Mouse (Mus musculus) liver, postnatal 0 days (tissue): Measurements from ENCODE around the gene Ppp1r14b. TPM values are rescaled to one million over a fixed set of nuclear protein-coding genes. Genes with fewer than 3 reads are reported as not detected.

Experiments used
- ATAC-seq: fragments of 200-750 bp; cut with Nextera tagmentation; 2 replicates; pipeline ENCODE4 v1.8.0; 2017; ENCODE audit warnings: mild to moderate bottlenecking, moderate library complexity
- DNase-seq: peaks from one replicate; pipeline ENCODE4 v3.0.0-alpha.2; 2016
- H3K27ac ChIP-seq: fragments of 300-500 bp; sonication (generic); 2 replicates; pipeline ENCODE4 v1.5.1; 2014; ENCODE audit warnings: antibody characterized with exemption, moderate library complexity, mild to moderate bottlenecking, low read depth
- H3K27me3 ChIP-seq: fragments of 300-500 bp; sonication (generic); 2 replicates; pipeline ENCODE4 v1.6.1; 2014; ENCODE audit warnings: low read length, control low read depth, mixed read lengths; ENCODE audit not compliant: insufficient read depth
- H3K36me3 ChIP-seq: fragments of 300-500 bp; sonication (generic); replicated peaks from 2 replicates; pipeline ENCODE4 v1.6.1; 2014; ENCODE audit warnings: mild to moderate bottlenecking, control low read depth, low read length, moderate library complexity, mixed read lengths; ENCODE audit not compliant: insufficient read depth
- H3K4me1 ChIP-seq: fragments of 300-500 bp; sonication (generic); 2 replicates; pipeline ENCODE4 v1.6.1; 2014; ENCODE audit warnings: antibody characterized with exemption, mild to moderate bottlenecking, control low read depth; ENCODE audit not compliant: insufficient read depth
- H3K4me2 ChIP-seq: fragments of 300-500 bp; sonication (generic); 2 replicates; pipeline ENCODE4 v1.6.1; 2014; ENCODE audit warnings: low read depth, mild to moderate bottlenecking, low read length, moderate library complexity, mixed read lengths
- H3K4me3 ChIP-seq: fragments of 300-500 bp; sonication (generic); 2 replicates; pipeline ENCODE4 v1.5.1; 2014; ENCODE audit warnings: low read depth, low read length
- H3K9ac ChIP-seq: fragments of 300-500 bp; sonication (generic); replicated peaks from 2 replicates; pipeline ENCODE4 v1.6.1; 2014; ENCODE audit warnings: mild to moderate bottlenecking, moderate library complexity
- H3K9me3 ChIP-seq: fragments of 300-500 bp; sonication (generic); 2 replicates; pipeline ENCODE4 v1.6.1; 2016; ENCODE audit warnings: mild to moderate bottlenecking, control low read depth, low read length, mixed read lengths
- CTCF ChIP-seq: sonication (generic); IDR thresholded peaks from 2 replicates; pipeline ENCODE4 v1.5.1; 2016; ENCODE audit warnings: antibody characterized with exemption, low read depth
- EP300 ChIP-seq: IDR thresholded peaks from 2 replicates; pipeline ENCODE4 v1.6.1; 2016; ENCODE audit warnings: antibody characterized with exemption, low read depth, mild to moderate bottlenecking
- WGBS: fragments of 180-500 bp; shearing (Covaris S2); extraction: QIAGEN DNeasy Blood & Tissue Kit; methylation state at CpG from one replicate; pipeline ENCODE4 v1.1.7; 2014; ENCODE audit not compliant: insufficient replicate concordance; 5-methylcytosine and 5-hydroxymethylcytosine counted together
- polyA plus RNA-seq: library from polyadenylated mRNA; unstranded; fragments of >200 nt; fragmentation: Nextera tagmentation; extraction: Ambion mirVana; gene quantifications from 2 replicates; pipeline ENCODE4 v1.2.1, GENCODE M21; 2015

Ppp1r14b gene
- polyA plus RNA-seq, 1 experiment from 2014 or later: 48.3 TPM

GRCm38 (mm10) chr19:6992011-6992858, 17.5 kb downstream of the Ppp1r14b start, which contains the start of gene Dnajc4:
Gene Dnajc4, minus strand, starts transcription at chr19:6992572.
- Histone ChIP-seq H3K9me3 (no peaks in the 10 kb centered on the region), H3K4me3 (peak within 1 kb of the TSS; percentile 67), H3K9ac (peak within 1 kb of the TSS; percentile 75), H3K4me2 (peak within 1 kb of the TSS; percentile 100), H3K27me3 (no peaks in the 10 kb centered on the region), H3K4me1 (peaks cover 40% of the 10 kb centered on the region), H3K27ac (peak within 1 kb of the TSS; percentile 81), H3K36me3 (0 out of 2 replicates have a peak, but pooled peaks cover 2% of the 10 kb centered on the region)
- ATAC-seq (peak; percentile 93), DNase-seq (peak; percentile 97)
- no peak for TF ChIP-seq EP300
- TF ChIP-seq CTCF: 0 out of 2 replicates have a peak, but pooled peaks have one; percentile 11
- WGBS: under 1% methylated on average over 36 of the region's 37 CpGs

- WGBS: 68% methylated on average over 13 of the region's 14 CpGs
- no peak for DNase-seq
- peak overlapping the region; percentile 52 for H3K9ac ChIP-seq
Observed at GRCm38 (mm10) chr19:6993011-6993770, 18.4 kb downstream of the Ppp1r14b start.

GRCm38 (mm10) chr19:6994002-6994401, 19.2 kb downstream of the Ppp1r14b start:
- Histone ChIP-seq H3K9ac (no peak overlapping the region), H3K9me3 (no peaks in the 10 kb centered on the region), H3K27ac (no peak overlapping the region), H3K36me3 (peaks cover 12% of the 10 kb centered on the region), H3K27me3 (no peaks in the 10 kb centered on the region), H3K4me1 (peaks cover 34% of the 10 kb centered on the region), H3K4me3 (no peak overlapping the region), H3K4me2 (no peak overlapping the region)
- 82% methylated on average over 8 of the region's 8 CpGs for WGBS
- no peak for DNase-seq
- ATAC-seq: no peak
- no peak for TF ChIP-seq EP300

More at GRCm38 (mm10) chr19:6993011-6993770, 18.4 kb downstream of the Ppp1r14b start:
- peak overlapping the region; percentile 100 for H3K4me2 ChIP-seq
- peaks cover 4% of the 10 kb centered on the region for H3K36me3 ChIP-seq
- TF ChIP-seq EP300: no peak
- peak; percentile 13; the same call in 1 of the 2 replicates for TF ChIP-seq CTCF
- H3K27ac ChIP-seq: peak overlapping the region; percentile 81
- peak; percentile 1; the same call in 1 of the 2 replicates for ATAC-seq
- peak overlapping the region; percentile 67 for H3K4me3 ChIP-seq
- no peaks in the 10 kb centered on the region for H3K9me3 ChIP-seq
- H3K4me1 ChIP-seq: peaks cover 34% of the 10 kb centered on the region
- H3K27me3 ChIP-seq: no peaks in the 10 kb centered on the region

- ATAC-seq (no peak), DNase-seq (no peak)
- no peak for TF ChIP-seq CTCF
- WGBS: 91% methylated on average over 8 of the region's 8 CpGs
- Histone ChIP-seq H3K4me3 (no peak overlapping the region), H3K4me2 (peak overlapping the region; percentile 95; the same call in 1 of the 2 replicates), H3K9ac (no peak overlapping the region), H3K36me3 (peaks cover 15% of the 10 kb centered on the region), H3K27me3 (no peaks in the 10 kb centered on the region), H3K4me1 (peaks cover 34% of the 10 kb centered on the region), H3K9me3 (no peaks in the 10 kb centered on the region), H3K27ac (no peak overlapping the region)
Observed at GRCm38 (mm10) chr19:6994489-6994888, 19.7 kb downstream of the Ppp1r14b start.

- Histone ChIP-seq H3K4me2 (peak overlapping the region; percentile 95), H3K9me3 (no peaks in the 10 kb centered on the region), H3K4me1 (peaks cover 34% of the 10 kb centered on the region), H3K9ac (peak overlapping the region; percentile 79), H3K4me3 (peak overlapping the region; percentile 63), H3K27me3 (no peaks in the 10 kb centered on the region), H3K27ac (peak overlapping the region; percentile 84), H3K36me3 (peaks cover 24% of the 10 kb centered on the region)
- ATAC-seq (no peak), DNase-seq (no peak)
- TF ChIP-seq EP300: no peak
- TF ChIP-seq CTCF: peak; percentile 26; the same call in 1 of the 2 replicates
- 49% methylated on average over 20 of the region's 21 CpGs for WGBS
Observed at GRCm38 (mm10) chr19:6995255-6995991, 20.7 kb downstream of the Ppp1r14b start.
